Mouse (Mus musculus) liver, adult 2 months (tissue): ENCODE data around the gene Nrgn.

Experiments used
- CTCF ChIP-seq: fragments of 200-500 bp; IDR thresholded peaks from 2 replicates; pipeline ENCODE4 v1.5.1; 2011; ENCODE audit warnings: low read depth, low read length, control low read depth
- POLR2A ChIP-seq: fragments of 200-500 bp; IDR thresholded peaks from 2 replicates; pipeline ENCODE4 v1.6.1; 2011; ENCODE audit warnings: low read length, control low read depth; ENCODE audit not compliant: insufficient read depth; ENCODE audit errors: extremely low read depth

GRCm38 (mm10) chr9:37495761-37496160 lies 56.9 kb downstream of the Nrgn start:
- TF ChIP-seq CTCF (no peak), POLR2A (no peak)
